Mouse (Mus musculus) megakaryocyte-erythroid progenitor cell, adult 5-6 weeks (primary cell): ENCODE results near the gene Ppard. TPM values are rescaled to one million over a fixed set of nuclear protein-coding genes. Genes with fewer than 3 reads are reported as not detected.
A peak's percentile ranks its signal among the peaks of the same experiment; 100 is the strongest.

Experiments
- ATAC-seq: replicated peaks from 2 replicates; pipeline ENCODE4 v1.8.0; 2016; ENCODE audit warnings: mild to moderate bottlenecking, inconsistent platforms; ENCODE audit not compliant: severe bottlenecking, poor library complexity, low FRiP score, low TSS enrichment
- total RNA-seq, 2 experiments: library from RNA; stranded (forward) in 1 of 2; stranded (reverse) in 1 of 2; fragments of 200-1000, 215-1000 nt in 1 of 2; fragments of >200 nt in 1 of 2; fragmentation: Nextera tagmentation in 1 of 2; gene quantifications; 2 replicates each; pipeline ENCODE4 v1.2.3; 2014 to 2017

Ppard gene
- total RNA-seq, 2 experiments from 2014 or later: 2.0 to 7.6 TPM

- ATAC-seq: no peak
Observed at GRCm38 (mm10) chr17:28279236-28279635, 46.7 kb downstream of the Ppard start.

- ATAC-seq: no peak
Observed at GRCm38 (mm10) chr17:28279780-28280422, 47.4 kb downstream of the Ppard start.

DNA sequence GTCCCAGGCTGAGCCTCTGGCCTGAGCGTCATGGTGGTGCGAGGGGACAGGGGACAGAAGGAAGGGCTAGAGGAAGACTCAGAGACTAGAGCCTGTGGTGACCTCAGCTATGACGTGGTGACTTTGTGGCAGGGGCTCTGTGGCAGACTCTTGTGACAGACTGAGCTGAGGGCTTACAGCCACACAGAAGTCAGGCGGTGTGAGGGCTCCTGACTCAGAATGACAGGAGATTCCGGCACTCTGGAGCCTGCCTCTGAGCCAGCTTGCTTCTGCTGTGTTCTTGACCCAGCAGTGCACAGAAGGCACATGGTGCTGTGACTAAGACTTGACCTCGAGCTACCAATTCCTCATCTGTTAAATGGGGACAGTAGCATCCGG, 47.9 kb downstream of the Ppard start:
- no peak for ATAC-seq

DNA sequence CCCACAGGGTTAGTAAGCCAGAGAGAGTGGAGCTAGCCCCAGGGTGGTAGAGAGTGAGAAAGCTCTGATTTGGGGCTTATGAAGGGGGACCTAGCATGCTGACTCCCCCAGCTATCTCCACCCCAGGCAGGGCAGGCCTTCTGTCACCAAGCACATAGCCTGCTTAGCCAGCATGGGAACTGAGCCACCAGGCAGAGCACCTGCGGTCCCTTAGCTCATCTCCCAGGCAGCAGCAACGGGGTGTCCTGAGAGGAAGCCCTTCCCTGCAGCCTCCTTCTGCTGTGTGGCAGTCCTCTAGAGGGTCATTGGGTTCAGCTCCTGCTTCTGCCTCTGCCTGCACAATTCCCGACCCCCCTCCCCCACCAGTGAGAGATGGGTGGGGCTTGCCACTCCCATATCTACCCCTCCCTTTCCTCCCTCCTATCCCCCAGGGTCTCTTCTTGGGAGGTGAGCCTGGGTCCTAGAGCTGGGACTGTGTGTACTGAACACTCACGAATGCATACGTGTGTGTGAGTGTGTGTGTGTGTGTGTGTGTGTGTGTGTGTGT, 48.4 kb downstream of the Ppard start:
- ATAC-seq: no peak

- no peak for ATAC-seq
Observed at GRCm38 (mm10) chr17:28281866-28282441, 49.5 kb downstream of the Ppard start.

- ATAC-seq: no peak
Observed at GRCm38 (mm10) chr17:28283199-28283598, 50.7 kb downstream of the Ppard start.

- ATAC-seq: no peak
Observed at GRCm38 (mm10) chr17:28286133-28286532, 53.6 kb downstream of the Ppard start.

DNA sequence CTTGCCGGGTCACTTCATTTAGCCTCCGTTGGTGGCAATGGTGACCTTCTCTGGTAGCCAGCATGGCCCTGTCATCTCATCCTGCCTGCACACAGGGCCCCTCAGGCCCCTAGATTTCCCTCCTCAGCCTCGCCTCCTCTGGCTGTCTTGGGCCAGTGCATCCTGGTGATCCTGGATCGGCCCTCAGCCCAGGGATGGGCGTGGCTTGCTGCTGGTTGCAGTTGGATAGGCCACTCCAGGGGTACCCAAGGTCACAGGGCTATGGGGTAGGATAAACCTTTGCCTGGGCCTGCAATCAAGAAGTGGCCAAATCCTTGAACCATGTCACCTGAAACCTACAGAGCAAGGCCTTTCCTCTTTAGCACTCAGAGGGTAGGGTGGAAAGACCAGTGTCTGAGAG, 54.5 kb downstream of the Ppard start:
- ATAC-seq: no peak

DNA sequence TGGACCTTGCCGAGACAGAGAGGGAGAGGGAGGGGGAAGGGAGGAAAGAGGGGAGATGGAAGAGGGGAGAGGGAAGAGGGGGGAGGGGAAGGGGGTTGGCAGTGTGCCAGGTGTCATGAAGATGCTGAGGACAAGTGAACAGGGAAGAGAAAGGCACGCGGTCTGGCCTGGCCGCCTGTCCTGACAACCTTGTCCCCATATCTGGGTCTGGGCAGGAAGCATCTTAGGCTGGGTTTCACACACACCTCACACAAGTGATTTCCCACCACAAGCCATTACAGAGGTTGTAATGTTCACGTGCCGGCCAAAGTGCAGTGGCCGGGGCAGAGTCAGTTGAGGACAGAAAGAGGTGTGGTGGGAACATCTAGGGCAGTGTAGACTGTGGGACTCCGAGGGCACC, 55.1 kb downstream of the Ppard start:
- ATAC-seq: peak; percentile 23; the same call in 1 of the 2 replicates

DNA sequence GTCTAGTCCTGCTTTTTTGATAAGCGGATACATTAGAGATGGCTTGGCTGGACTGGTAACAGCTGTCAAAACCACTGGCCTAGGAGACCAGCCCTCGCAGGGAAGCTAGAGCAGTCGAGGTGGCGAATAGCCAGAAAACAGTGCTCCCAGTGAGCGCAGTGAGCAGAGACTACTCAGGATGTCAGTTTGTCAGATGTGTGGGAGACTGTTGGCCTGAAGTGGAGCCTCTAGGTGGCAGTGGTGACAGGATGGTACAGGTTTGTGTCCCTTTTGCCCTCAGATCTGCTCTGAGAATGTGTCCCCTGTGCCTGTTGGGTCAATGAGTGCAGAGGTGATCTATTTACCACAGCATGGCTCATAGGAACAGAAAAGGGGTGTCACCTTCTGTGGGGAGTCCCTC, 55.5 kb downstream of the Ppard start:
- peak; percentile 73 for ATAC-seq

- ATAC-seq: no peak
Observed at GRCm38 (mm10) chr17:28290262-28290661, 57.8 kb downstream of the Ppard start.

- 0 out of 2 replicates have a peak, but pooled peaks have one; percentile 26 for ATAC-seq
Observed at GRCm38 (mm10) chr17:28290671-28291070, 58.2 kb downstream of the Ppard start.

GRCm38 (mm10) chr17:28291346-28291745, 58.8 kb downstream of the Ppard start:
- ATAC-seq: 0 out of 2 replicates have a peak, but pooled peaks have one; percentile 20

- no peak for ATAC-seq
Observed at GRCm38 (mm10) chr17:28293716-28294115, 61.2 kb downstream of the Ppard start.

- no peak; the same call in 1 of the 2 replicates for ATAC-seq
Observed at GRCm38 (mm10) chr17:28294449-28295333, 62.2 kb downstream of the Ppard start.

DNA sequence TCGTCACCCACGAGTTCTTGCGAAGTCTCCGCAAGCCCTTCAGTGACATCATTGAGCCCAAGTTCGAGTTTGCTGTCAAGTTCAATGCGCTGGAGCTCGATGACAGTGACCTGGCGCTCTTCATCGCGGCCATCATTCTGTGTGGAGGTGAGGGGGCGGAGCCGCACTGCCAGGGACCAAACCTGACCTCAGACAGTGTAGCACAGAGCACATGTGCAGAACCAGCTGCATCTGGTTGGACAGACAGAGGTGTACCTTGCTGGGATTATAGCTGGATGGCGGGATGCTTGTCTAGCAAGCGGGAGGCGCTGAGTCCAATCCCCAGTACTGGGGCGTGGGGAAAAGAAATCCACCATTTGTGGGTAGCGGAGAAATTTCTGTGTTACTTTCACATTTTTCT, 66.4 kb downstream of the Ppard start:
- ATAC-seq: no peak

DNA sequence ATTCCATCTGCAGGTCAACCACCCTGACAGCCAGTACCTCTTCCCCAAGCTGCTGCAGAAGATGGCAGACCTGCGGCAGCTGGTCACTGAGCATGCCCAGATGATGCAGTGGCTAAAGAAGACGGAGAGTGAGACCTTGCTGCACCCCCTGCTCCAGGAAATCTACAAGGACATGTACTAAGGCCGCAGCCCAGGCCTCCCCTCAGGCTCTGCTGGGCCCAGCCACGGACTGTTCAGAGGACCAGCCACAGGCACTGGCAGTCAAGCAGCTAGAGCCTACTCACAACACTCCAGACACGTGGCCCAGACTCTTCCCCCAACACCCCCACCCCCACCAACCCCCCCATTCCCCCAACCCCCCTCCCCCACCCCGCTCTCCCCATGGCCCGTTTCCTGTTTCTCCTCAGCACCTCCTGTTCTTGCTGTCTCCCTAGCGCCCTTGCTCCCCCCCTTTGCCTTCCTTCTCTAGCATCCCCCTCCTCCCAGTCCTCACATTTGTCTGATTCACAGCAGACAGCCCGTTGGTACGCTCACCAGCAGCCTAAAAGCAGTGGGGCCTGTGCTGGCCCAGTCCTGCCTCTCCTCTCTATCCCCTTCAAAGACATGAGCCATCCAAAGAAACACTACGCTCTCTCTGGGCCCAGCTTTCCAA, 67.3 kb downstream of the Ppard start:
- no peak for ATAC-seq

GRCm38 (mm10) chr17:28300323-28300722, 67.8 kb downstream of the Ppard start:
- ATAC-seq: no peak

DNA sequence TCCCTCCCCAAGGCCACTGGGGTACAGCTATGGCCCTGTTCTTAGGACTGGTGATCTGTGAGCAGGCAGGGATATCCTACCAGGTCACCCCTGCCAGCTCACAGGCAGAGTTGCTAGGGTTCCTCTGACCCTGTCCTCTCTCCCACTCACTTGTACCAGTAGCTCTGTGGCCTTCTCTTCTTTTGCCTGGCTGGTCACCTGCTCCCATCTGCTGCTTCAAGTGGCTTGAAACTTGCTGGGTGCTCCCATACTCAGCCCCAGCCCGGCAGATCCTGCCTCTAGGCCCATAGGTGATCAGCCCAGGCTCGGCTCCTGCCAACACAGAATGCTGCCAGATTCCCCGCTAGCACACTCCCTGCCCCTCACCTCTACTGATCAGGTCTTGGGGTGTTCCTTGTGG, 68.3 kb downstream of the Ppard start:
- ATAC-seq: no peak

GRCm38 (mm10) chr17:28305172-28305571, 72.7 kb downstream of the Ppard start:
- ATAC-seq: no peak
